Mouse (Mus musculus) liver, embryonic 14.5 days (tissue): ENCODE measurements around the gene Psmc3.

Experiments
- CTCF ChIP-seq: IDR thresholded peaks from 2 replicates; pipeline ENCODE4 v1.5.1; 2016; ENCODE audit warnings: antibody characterized with exemption, low read depth, control low read depth
- EP300 ChIP-seq: IDR thresholded peaks from 2 replicates; pipeline ENCODE4 v1.6.1; 2016; ENCODE audit warnings: antibody characterized with exemption, low read depth

GRCm38 (mm10) chr2:91083366-91083940 lies 29.6 kb downstream of the Psmc3 start:
- TF ChIP-seq CTCF (no peak), EP300 (no peak)
